In the genomic region with DNA sequence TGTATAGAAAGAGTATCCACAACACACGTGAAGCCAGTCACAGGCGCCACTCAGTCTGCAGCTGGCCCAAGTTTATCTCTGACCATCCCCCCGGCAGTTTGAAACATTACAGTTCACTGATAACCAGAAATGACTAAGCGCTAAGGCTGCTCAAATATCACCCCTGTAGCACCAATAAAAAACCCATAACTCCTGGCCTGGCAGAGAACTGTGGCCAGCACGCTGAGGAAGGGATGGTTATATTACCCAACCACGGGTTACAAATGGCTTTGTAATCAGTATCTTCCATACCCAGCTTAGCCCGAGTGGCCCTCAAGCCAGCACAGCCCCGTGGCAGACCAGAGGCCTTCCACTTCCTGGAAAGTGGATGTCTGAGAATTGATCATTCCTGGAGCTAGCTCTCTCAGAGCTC, we compare ENCODE assay signal across 8 mouse cellular contexts.
A peak's percentile ranks its signal among the peaks of the same experiment; 100 is the strongest.
DNase-seq lines count a peak whose midpoint lies in the region; ATAC-seq lines count a peak whose summit lies in the region.
"Had no signal": no experiment of that assay in that cellular context is flagged by ENCODE, and none has a peak within 500 bp of the region (broad histone marks: within the 10 kb centered on the region; RNA-seq: fewer than 3 reads in every experiment).

No protein-coding gene starts in this region.

- peak overlapping the region; percentile 100 for H3K27ac ChIP-seq in liver, embryonic 13.5 days
- H3K27ac ChIP-seq in hindbrain, embryonic 16.5 days (ENCODE audit: low read depth, low read length) = no peak overlapping the region
- H3K27ac ChIP-seq: embryonic facial prominence, embryonic 15.5 days had no signal

- peak; percentile 94 for ATAC-seq in liver, embryonic 13.5 days (ENCODE audit: low read depth)
- no peak for ATAC-seq in hindbrain, embryonic 16.5 days

- peak overlapping the region; percentile 60 for H3K4me2 ChIP-seq in liver, embryonic 13.5 days
- H3K4me2 ChIP-seq in hindbrain, embryonic 16.5 days (ENCODE audit: low read length) = no peak overlapping the region
- H3K4me2 ChIP-seq: embryonic facial prominence, embryonic 15.5 days had no signal

- peak overlapping the region; percentile 63 for H3K9ac ChIP-seq in liver, embryonic 13.5 days
- no peak overlapping the region for H3K9ac ChIP-seq in hindbrain, embryonic 16.5 days (ENCODE audit: low read depth, low read length)
- H3K9ac ChIP-seq: embryonic facial prominence, embryonic 15.5 days had no signal

- WGBS in liver, embryonic 13.5 days (ENCODE audit: insufficient replicate concordance) = 6% methylated on average over 8 of the region's 8 CpGs
- WGBS in hindbrain, embryonic 16.5 days = 86% methylated on average over 8 of the region's 8 CpGs

- H3K36me3 ChIP-seq in liver, embryonic 13.5 days = no peaks in the 10 kb centered on the region
- H3K36me3 ChIP-seq in hindbrain, embryonic 16.5 days (ENCODE audit: control insufficient read depth, insufficient read depth, low read length) = no peaks in the 10 kb centered on the region
- H3K36me3 ChIP-seq: embryonic facial prominence, embryonic 15.5 days had no signal

- 0 out of 2 replicates have a peak overlapping the region, but pooled peaks have one; percentile 19 for H3K4me3 ChIP-seq in liver, embryonic 13.5 days (replicated peaks)
- H3K4me3 ChIP-seq in hindbrain, embryonic 16.5 days (ENCODE audit: low read length) = no peak overlapping the region
- H3K4me3 ChIP-seq: embryonic facial prominence, embryonic 15.5 days had no signal

- peaks cover 71% of the 10 kb centered on the region for H3K4me1 ChIP-seq in liver, embryonic 13.5 days (replicated peaks)
- no peaks in the 10 kb centered on the region for H3K4me1 ChIP-seq in hindbrain, embryonic 16.5 days (ENCODE audit: control insufficient read depth, insufficient read depth, low read depth, low read length)
- H3K4me1 ChIP-seq: embryonic facial prominence, embryonic 15.5 days had no signal

- no peaks in the 10 kb centered on the region for H3K27me3 ChIP-seq in liver, embryonic 13.5 days
- H3K27me3 ChIP-seq in hindbrain, embryonic 16.5 days (replicated peaks; ENCODE audit: control insufficient read depth, insufficient read depth, low read length) = no peaks in the 10 kb centered on the region
- H3K27me3 ChIP-seq: embryonic facial prominence, embryonic 15.5 days had no signal

- H3K9me3 ChIP-seq in liver, embryonic 13.5 days (replicated peaks) = peaks cover 5% of the 10 kb centered on the region; the same call in 1 of the 2 replicates
- no peaks in the 10 kb centered on the region for H3K9me3 ChIP-seq in hindbrain, embryonic 16.5 days (ENCODE audit: control insufficient read depth, low read length)
- H3K9me3 ChIP-seq: embryonic facial prominence, embryonic 15.5 days had no signal

- DNase-seq in urinary bladder, postnatal 14 days (ENCODE audit: low spot score) = peak; percentile 58
- DNase-seq in urinary bladder, postnatal 25 days (ENCODE audit: low spot score) = no peak
- DNase-seq in c-Kit-positive CD71-negative TER-119-negative erythroid progenitor cells, embryonic 14.5 days (ENCODE audit: low read depth) = peak; percentile 49
- peak; percentile 83 for DNase-seq in liver, embryonic 13.5 days
- DNase-seq in yolk sac, embryonic 10.5 days (ENCODE audit: low spot score) = peak; percentile 49
- no peak for DNase-seq in thymus, postnatal 0 days (ENCODE audit: low spot score)

Comparison
In these comparisons a context has a peak if more than half of its experiments do, and no peak if none do; other contexts are left out.
1. DNase-seq: peak in urinary bladder, postnatal 14 days (single experiment), c-Kit-positive CD71-negative TER-119-negative erythroid progenitor cells, embryonic 14.5 days (single experiment), liver, embryonic 13.5 days (single experiment) and yolk sac, embryonic 10.5 days (single experiment); none in urinary bladder, postnatal 25 days (single experiment) and thymus, postnatal 0 days (single experiment).